Mouse (Mus musculus): ENCODE results near the gene Eif5a.

- TF ChIP-seq TAL1 (conservative IDR thresholded peaks at IDR 0.05; ENCODE audit: low read depth, low read length) (no peak), CTCF (IDR thresholded peaks at IDR 0.05; ENCODE audit: low read depth, low read length) (no peak), POLR2AphosphoS5 (IDR thresholded peaks at IDR 0.05; ENCODE audit: insufficient replicate concordance, low read depth, low read length) (no peak), GATA1 (IDR thresholded peaks at IDR 0.05; ENCODE audit: borderline replicate concordance, low read length) (no peak)
Observed at GRCm38 (mm10) chr11:69919661-69920265, 2.0 kb downstream of the Eif5a start.
